Mouse (Mus musculus) heart, embryonic 11.5 days (tissue): ENCODE data around the gene Slc2a3. TPM values are rescaled to one million over a fixed set of nuclear protein-coding genes. Genes with fewer than 3 reads are reported as not detected.

Experiments
- ATAC-seq: fragments of 200-750 bp; cut with Nextera tagmentation; replicated peaks from 2 replicates; pipeline ENCODE4 v1.8.0; 2017; ENCODE audit warnings: moderate library complexity; ENCODE audit not compliant: insufficient number of reproducible peaks, low FRiP score, low TSS enrichment
- H3K27ac ChIP-seq: fragments of 300-500 bp; sonication (generic); 2 replicates; pipeline ENCODE4 v1.5.1; 2014; ENCODE audit warnings: mild to moderate bottlenecking, low read depth, low read length
- H3K27me3 ChIP-seq: fragments of 300-500 bp; sonication (generic); 2 replicates; pipeline ENCODE4 v1.6.1; 2014; ENCODE audit warnings: mild to moderate bottlenecking, low read length, mixed read lengths; ENCODE audit not compliant: control insufficient read depth, insufficient read depth
- H3K36me3 ChIP-seq: fragments of 300-500 bp; sonication (generic); 2 replicates; pipeline ENCODE4 v1.6.1; 2014; ENCODE audit warnings: mild to moderate bottlenecking, low read length, moderate library complexity, mixed read lengths; ENCODE audit not compliant: control insufficient read depth, insufficient read depth
- H3K4me1 ChIP-seq: fragments of 300-500 bp; sonication (generic); 2 replicates; pipeline ENCODE4 v1.6.1; 2014; ENCODE audit warnings: low read length; ENCODE audit not compliant: control insufficient read depth, insufficient read depth
- H3K4me2 ChIP-seq: fragments of 300-500 bp; sonication (generic); 2 replicates; pipeline ENCODE4 v1.6.1; 2014; ENCODE audit warnings: mild to moderate bottlenecking, moderate library complexity
- H3K4me3 ChIP-seq: fragments of 300-500 bp; sonication (generic); 2 replicates; pipeline ENCODE4 v1.5.1; 2014; ENCODE audit warnings: low read depth, low read length
- H3K9ac ChIP-seq: fragments of 300-500 bp; sonication (generic); 2 replicates; pipeline ENCODE4 v1.6.1; 2014; ENCODE audit warnings: mild to moderate bottlenecking, low read depth, low read length, moderate library complexity
- H3K9me3 ChIP-seq: fragments of 300-500 bp; sonication (generic); replicated peaks from 2 replicates; pipeline ENCODE4 v1.6.1; 2016; ENCODE audit warnings: low read length; ENCODE audit not compliant: control insufficient read depth
- WGBS: fragments of 180-500 bp; shearing (Covaris S2); extraction: QIAGEN DNeasy Blood & Tissue Kit; methylation state at CpG from one replicate; pipeline ENCODE4 v1.1.7; 2014; ENCODE audit not compliant: insufficient replicate concordance; 5-methylcytosine and 5-hydroxymethylcytosine counted together
- polyA plus RNA-seq: library from polyadenylated mRNA; unstranded; fragments of >200 nt; fragmentation: Nextera tagmentation; extraction: Ambion mirVana; gene quantifications from 2 replicates; pipeline ENCODE4 v1.2.1, GENCODE M21; 2014

The Slc2a3 gene
- polyA plus RNA-seq, 1 experiment from 2014 or later, result 27.5 TPM

- Histone ChIP-seq H3K27ac (no peak overlapping the region), H3K4me2 (no peak overlapping the region), H3K9me3 (no peaks in the 10 kb centered on the region), H3K9ac (no peak overlapping the region), H3K36me3 (no peaks in the 10 kb centered on the region), H3K4me1 (no peaks in the 10 kb centered on the region), H3K27me3 (no peaks in the 10 kb centered on the region), H3K4me3 (no peak overlapping the region)
- no peak for ATAC-seq
- 75% methylated on average over 8 of the region's 8 CpGs for WGBS
Observed at GRCm38 (mm10) chr6:122795254-122795935, 6.0 kb downstream of the Slc2a3 start.

GRCm38 (mm10) chr6:122786275-122786674 lies 15.2 kb downstream of the Slc2a3 start:
- no peak overlapping the region for H3K4me3 ChIP-seq
- H3K4me2 ChIP-seq, result no peak overlapping the region
- no peaks in the 10 kb centered on the region for H3K27me3 ChIP-seq
- WGBS, result 25% methylated on average over 5 of the region's 5 CpGs
- ATAC-seq, result no peak
- no peaks in the 10 kb centered on the region for H3K9me3 ChIP-seq
- no peaks in the 10 kb centered on the region for H3K4me1 ChIP-seq
- H3K36me3 ChIP-seq, result no peaks in the 10 kb centered on the region
- H3K27ac ChIP-seq, result no peak overlapping the region
- no peak overlapping the region for H3K9ac ChIP-seq

- H3K4me3 ChIP-seq, result no peak overlapping the region
- no peaks in the 10 kb centered on the region for H3K4me1 ChIP-seq
- H3K27me3 ChIP-seq, result no peaks in the 10 kb centered on the region
- no peak overlapping the region for H3K4me2 ChIP-seq
- H3K36me3 ChIP-seq, result no peaks in the 10 kb centered on the region
- no peak overlapping the region for H3K9ac ChIP-seq
- WGBS, result 95% methylated on average over 3 of the region's 3 CpGs
- no peaks in the 10 kb centered on the region for H3K9me3 ChIP-seq
- ATAC-seq, result no peak
- no peak overlapping the region for H3K27ac ChIP-seq
Observed at GRCm38 (mm10) chr6:122784866-122785265, 16.6 kb downstream of the Slc2a3 start.

GRCm38 (mm10) chr6:122782164-122782563 lies 19.3 kb downstream of the Slc2a3 start:
- no peak overlapping the region for H3K4me3 ChIP-seq
- ATAC-seq, result no peak
- H3K9me3 ChIP-seq, result no peaks in the 10 kb centered on the region
- H3K4me1 ChIP-seq, result no peaks in the 10 kb centered on the region
- no peaks in the 10 kb centered on the region for H3K36me3 ChIP-seq
- no peak overlapping the region for H3K9ac ChIP-seq
- no peak overlapping the region for H3K27ac ChIP-seq
- 17% methylated on average over 3 of the region's 3 CpGs for WGBS
- no peak overlapping the region for H3K4me2 ChIP-seq
- H3K27me3 ChIP-seq, result no peaks in the 10 kb centered on the region

- H3K4me3 ChIP-seq, result no peak overlapping the region
- H3K27me3 ChIP-seq, result no peaks in the 10 kb centered on the region
- no peak overlapping the region for H3K4me2 ChIP-seq
- H3K27ac ChIP-seq, result no peak overlapping the region
- H3K36me3 ChIP-seq, result no peaks in the 10 kb centered on the region
- no peak for ATAC-seq
- WGBS, result 40% methylated on average over 4 of the region's 4 CpGs
- no peak overlapping the region for H3K9ac ChIP-seq
- H3K9me3 ChIP-seq, result no peaks in the 10 kb centered on the region
- no peaks in the 10 kb centered on the region for H3K4me1 ChIP-seq
Observed at GRCm38 (mm10) chr6:122781167-122781566, 20.3 kb downstream of the Slc2a3 start.

GRCm38 (mm10) chr6:122779916-122780315 lies 21.5 kb downstream of the Slc2a3 start:
- Histone ChIP-seq H3K4me3 (no peak overlapping the region), H3K36me3 (no peaks in the 10 kb centered on the region), H3K9ac (no peak overlapping the region), H3K4me2 (no peak overlapping the region), H3K4me1 (no peaks in the 10 kb centered on the region), H3K27ac (no peak overlapping the region), H3K27me3 (no peaks in the 10 kb centered on the region), H3K9me3 (no peaks in the 10 kb centered on the region)
- WGBS, result 67% methylated on average over 1 of the region's 1 CpGs
- no peak for ATAC-seq

GRCm38 (mm10) chr6:122776040-122776439 lies 25.4 kb downstream of the Slc2a3 start:
- no peaks in the 10 kb centered on the region for H3K36me3 ChIP-seq

GRCm38 (mm10) chr6:122774345-122774744 lies 27.1 kb downstream of the Slc2a3 start:
- Histone ChIP-seq H3K4me2 (no peak overlapping the region), H3K27ac (no peak overlapping the region), H3K4me1 (no peaks in the 10 kb centered on the region; the same call in 1 of the 2 replicates), H3K9ac (no peak overlapping the region), H3K27me3 (no peaks in the 10 kb centered on the region), H3K9me3 (no peaks in the 10 kb centered on the region), H3K4me3 (no peak overlapping the region), H3K36me3 (no peaks in the 10 kb centered on the region)
- WGBS, result 91% methylated on average over 1 of the region's 1 CpGs
- no peak for ATAC-seq

More at GRCm38 (mm10) chr6:122776040-122776439, 25.4 kb downstream of the Slc2a3 start:
- no peak for ATAC-seq
- WGBS, result 74% methylated on average over 7 of the region's 7 CpGs
- Histone ChIP-seq H3K9me3 (no peaks in the 10 kb centered on the region), H3K9ac (no peak overlapping the region), H3K4me2 (no peak overlapping the region), H3K27me3 (no peaks in the 10 kb centered on the region), H3K4me3 (no peak overlapping the region), H3K27ac (no peak overlapping the region), H3K4me1 (no peaks in the 10 kb centered on the region; the same call in 1 of the 2 replicates)

- no peak for ATAC-seq
- Histone ChIP-seq H3K9ac (no peak overlapping the region), H3K4me3 (no peak overlapping the region), H3K36me3 (no peaks in the 10 kb centered on the region), H3K9me3 (no peaks in the 10 kb centered on the region), H3K27ac (no peak overlapping the region), H3K27me3 (no peaks in the 10 kb centered on the region), H3K4me2 (no peak overlapping the region), H3K4me1 (no peaks in the 10 kb centered on the region; the same call in 1 of the 2 replicates)
- 21% methylated on average over 6 of the region's 6 CpGs for WGBS
Observed at GRCm38 (mm10) chr6:122772701-122773100, 28.7 kb downstream of the Slc2a3 start.
